Mouse (Mus musculus) stomach, embryonic 14.5 days (tissue): ENCODE measurements at regions not wholly inside any gene's neighbourhood (a gene's known extent, or its start where the extent isn't known, plus 50 kb on each side); places are given as distances from the start of the nearest gene placed in this dataset.

ENCODE experiments used
- ATAC-seq: fragments of 200-750 bp; cut with Nextera tagmentation; 2 replicates; pipeline ENCODE4 v1.8.0; 2017; ENCODE audit warnings: low read depth, moderate TSS enrichment; ENCODE audit not compliant: insufficient number of reproducible peaks, insufficient read depth, low FRiP score
- H3K27ac ChIP-seq: fragments of 300-500 bp; sonication (generic); 2 replicates; pipeline ENCODE4 v1.5.1; 2014; ENCODE audit warnings: mild to moderate bottlenecking, low read length, moderate library complexity, mixed read lengths
- H3K27me3 ChIP-seq: fragments of 300-500 bp; sonication (generic); 2 replicates; pipeline ENCODE4 v1.6.1; 2014; ENCODE audit warnings: low read length, control low read depth, mixed read lengths; ENCODE audit not compliant: control insufficient read depth, insufficient read depth
- H3K36me3 ChIP-seq: fragments of 300-500 bp; sonication (generic); 2 replicates; pipeline ENCODE4 v1.6.1; 2014; ENCODE audit warnings: mild to moderate bottlenecking, control low read depth, low read length, moderate library complexity, mixed read lengths; ENCODE audit not compliant: control insufficient read depth, insufficient read depth
- H3K4me1 ChIP-seq: fragments of 300-500 bp; sonication (generic); 2 replicates; pipeline ENCODE4 v1.6.1; 2014; ENCODE audit warnings: low read length, control low read depth, mixed read lengths; ENCODE audit not compliant: control insufficient read depth, insufficient read depth
- H3K4me2 ChIP-seq: fragments of 300-500 bp; sonication (generic); replicated peaks from 2 replicates; pipeline ENCODE4 v1.6.1; 2014; ENCODE audit warnings: low read depth, low read length, control low read depth
- H3K4me3 ChIP-seq: fragments of 300-500 bp; sonication (generic); 2 replicates; pipeline ENCODE4 v1.5.1; 2014; ENCODE audit warnings: low read depth, low read length, control low read depth
- H3K9ac ChIP-seq: fragments of 300-500 bp; sonication (generic); replicated peaks from 2 replicates; pipeline ENCODE4 v1.6.1; 2014; ENCODE audit warnings: low read depth, mild to moderate bottlenecking, control low read depth, low read length, moderate library complexity, mixed read lengths
- H3K9me3 ChIP-seq: fragments of 300-500 bp; sonication (generic); 2 replicates; pipeline ENCODE4 v1.6.1; 2016; ENCODE audit warnings: low read depth, low read length, control low read depth; ENCODE audit not compliant: control insufficient read depth
- WGBS: fragments of 180-500 bp; shearing (Covaris S2); extraction: QIAGEN DNeasy Blood & Tissue Kit; methylation state at CpG from one replicate; pipeline ENCODE4 v1.1.7; 2014; 5-methylcytosine and 5-hydroxymethylcytosine counted together

DNA sequence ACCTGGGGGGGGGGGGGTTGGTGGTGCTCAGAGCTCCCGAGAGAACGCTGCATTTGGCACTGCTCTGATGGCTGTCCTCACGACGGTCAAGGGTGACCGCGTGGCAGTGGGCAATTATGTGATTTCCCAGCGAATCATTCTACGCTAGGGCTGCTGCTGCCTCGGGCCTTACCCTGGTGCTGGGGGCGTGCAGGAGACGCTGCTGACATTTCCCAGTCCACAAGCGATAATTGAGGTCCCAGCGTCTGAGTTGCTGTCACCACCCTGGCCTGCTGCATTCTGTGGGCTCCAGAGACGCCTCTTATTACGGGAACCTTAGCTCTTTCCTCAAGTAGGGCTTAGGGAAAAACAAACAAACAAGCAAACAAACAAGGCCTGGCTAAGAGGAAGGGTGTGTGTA is 52.0 kb upstream of the Nkx1-1 start:
- no peaks in the 10 kb centered on the region for H3K27me3 ChIP-seq
- WGBS, result 59% methylated on average over 15 of the region's 15 CpGs
- ATAC-seq, result no peak

More for the DNA sequence above, 52.0 kb upstream of the Nkx1-1 start:
- Histone ChIP-seq H3K4me3 (no peak overlapping the region), H3K4me2 (no peak overlapping the region), H3K4me1 (0 out of 2 replicates have a peak, but pooled peaks cover 6% of the 10 kb centered on the region), H3K27ac (no peak overlapping the region), H3K9ac (no peak overlapping the region), H3K36me3 (no peaks in the 10 kb centered on the region), H3K9me3 (no peaks in the 10 kb centered on the region)
